Mouse (Mus musculus) left cerebral cortex, adult 2 months (tissue): ENCODE measurements at regions not wholly inside any gene's neighbourhood (a gene's known extent, or its start where the extent isn't known, plus 50 kb on each side); places are given as distances from the start of the nearest gene placed in this dataset.

Experiments used
- DNase-seq, 2 experiments: peaks; one replicate each; pipeline ENCODE4 v3.0.0; 2021 to 2022; ENCODE audit warnings: low spot score in 2 of 2, mixed read lengths in 1 of 2; ENCODE audit errors: extremely low spot score in 1 of 2
- H3K27ac ChIP-seq: fragments of 200-600 bp; 2 replicates; pipeline ENCODE4 v1.8.1; 2022
- H3K4me3 ChIP-seq: fragments of 200-600 bp; 2 replicates; pipeline ENCODE4 v1.8.1; 2022
- CTCF ChIP-seq: fragments of 200-600 bp; IDR thresholded peaks from 2 replicates; pipeline ENCODE4 v1.8.1; 2022; ENCODE audit warnings: antibody characterized with exemption, mild to moderate bottlenecking, moderate library complexity
- intact Hi-C: fragments of 180-260 bp; cut with DNase I; formaldehyde crosslinking; loops from one replicate; pipeline ENCODE4 v1.15.1; 2025

DNA sequence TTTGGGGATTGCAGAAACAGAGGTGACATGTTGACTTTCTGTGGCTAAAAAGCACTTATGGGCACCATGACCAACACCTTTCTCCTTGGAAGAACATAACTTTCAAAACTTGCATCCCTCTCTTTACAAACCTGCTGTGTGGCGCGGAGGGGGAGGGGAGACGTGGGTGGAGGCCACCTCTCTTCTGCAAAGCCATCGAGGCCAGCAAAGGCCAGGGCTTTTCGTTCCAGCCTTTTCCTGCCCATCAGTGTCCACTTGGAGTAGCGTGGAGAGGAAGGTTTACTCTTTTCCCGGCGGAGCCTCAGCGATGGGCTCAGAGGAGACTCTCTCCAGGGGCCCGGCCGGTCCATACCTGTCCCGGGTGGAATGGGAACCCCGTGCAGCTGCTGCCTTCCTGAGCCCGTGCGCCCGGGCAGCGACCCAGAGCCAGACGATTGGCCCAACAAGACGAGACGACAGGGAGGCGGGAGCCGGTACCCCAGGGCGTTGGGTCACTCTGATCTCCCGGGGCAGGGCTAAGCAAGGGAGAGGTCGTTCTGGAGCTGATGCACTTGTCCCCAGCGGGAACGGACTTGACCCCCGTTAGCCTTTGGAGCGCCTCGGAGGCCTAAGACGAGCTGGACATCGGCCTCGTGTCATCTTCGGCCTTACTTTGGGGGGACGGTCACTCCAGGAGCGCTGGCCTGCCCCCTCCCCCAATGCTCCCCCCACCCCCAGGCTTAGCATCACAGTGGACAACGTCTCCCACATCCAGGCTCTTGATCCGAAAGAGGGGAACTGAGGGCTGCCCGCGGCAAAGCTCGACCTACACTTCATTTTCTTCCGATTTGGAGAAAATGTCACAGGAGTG, 311.8 kb downstream of the Mtx2 start:
- DNase-seq = no peak
- TF ChIP-seq CTCF = no peak
- peak overlapping the region; percentile 40 for H3K4me3 ChIP-seq
- intact Hi-C loops = loop anchor here (5.0 to 10.0 kb wide), 5 partner anchors 170 to 1863 kb away; partner anchors contain the start of genes Hoxd8 and Sp9
- H3K27ac ChIP-seq = no peak overlapping the region

DNA sequence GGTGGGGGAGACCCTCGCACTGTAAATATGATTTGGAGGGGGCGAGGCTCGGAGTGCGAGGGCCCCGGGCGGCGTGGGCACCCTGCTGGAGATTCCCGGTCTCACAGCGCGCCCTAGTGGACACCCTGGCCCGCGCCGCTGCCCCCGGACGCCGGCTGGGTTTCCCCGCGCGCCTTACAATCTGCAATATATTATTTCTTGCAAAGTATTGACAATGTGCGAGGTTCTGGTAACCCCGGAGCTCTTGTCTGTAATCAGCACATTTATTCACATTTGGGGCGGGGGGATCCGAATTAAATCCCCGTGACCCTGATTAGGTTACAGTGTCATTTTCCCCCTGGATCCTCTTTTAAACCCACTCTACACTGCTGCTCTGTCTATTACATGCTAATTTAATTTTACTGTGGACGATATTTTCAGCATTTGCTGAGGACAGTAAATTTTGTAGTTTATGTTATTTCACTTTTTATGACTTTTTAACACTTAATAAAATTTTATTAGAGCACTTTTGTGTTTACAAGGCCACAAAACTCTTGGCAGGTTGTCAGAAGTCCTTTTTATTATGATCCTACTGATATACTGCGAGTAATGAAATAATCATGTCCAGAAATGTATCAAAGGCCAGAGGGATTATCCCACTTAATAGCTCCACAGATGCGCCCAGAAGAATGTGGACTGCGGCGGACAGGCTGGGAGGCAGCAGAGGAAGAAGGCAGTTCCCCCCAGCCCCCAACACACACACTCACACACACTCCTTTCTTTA, 312.6 kb downstream of the Mtx2 start:
- peak; percentile 55 to 76 for DNase-seq
- intact Hi-C loops = loop anchor here (2.0 to 10.0 kb wide), 6 partner anchors 171 to 1863 kb away; partner anchors contain the start of genes Hoxd8 and Sp9
- Histone ChIP-seq H3K4me3 (peak overlapping the region; percentile 40), H3K27ac (no peak overlapping the region)
- TF ChIP-seq CTCF = peak; percentile 88

DNA sequence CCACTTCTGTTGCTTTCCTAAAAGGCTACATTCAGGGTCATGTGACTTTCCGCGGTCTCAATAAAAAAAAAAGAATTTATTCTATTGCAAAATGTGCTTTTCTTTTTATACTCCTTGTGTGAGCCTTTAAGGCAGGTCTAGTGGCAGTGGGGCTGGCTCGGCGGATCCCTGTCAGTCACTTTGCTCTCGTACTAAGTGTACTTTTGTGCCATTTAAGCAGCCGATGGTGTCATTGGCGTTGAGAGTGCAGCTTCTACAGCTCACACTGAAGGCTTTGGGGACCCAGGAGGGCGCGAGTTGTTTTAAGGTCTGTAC, 313.1 kb downstream of the Mtx2 start:
- DNase-seq = no peak
- intact Hi-C loops = loop anchor here (2.0 to 10.0 kb wide), 6 partner anchors 171 to 1864 kb away; partner anchors contain the start of genes Hoxd8 and Sp9
- H3K27ac ChIP-seq = no peak overlapping the region
- TF ChIP-seq CTCF = no peak
- H3K4me3 ChIP-seq = no peak overlapping the region

DNA sequence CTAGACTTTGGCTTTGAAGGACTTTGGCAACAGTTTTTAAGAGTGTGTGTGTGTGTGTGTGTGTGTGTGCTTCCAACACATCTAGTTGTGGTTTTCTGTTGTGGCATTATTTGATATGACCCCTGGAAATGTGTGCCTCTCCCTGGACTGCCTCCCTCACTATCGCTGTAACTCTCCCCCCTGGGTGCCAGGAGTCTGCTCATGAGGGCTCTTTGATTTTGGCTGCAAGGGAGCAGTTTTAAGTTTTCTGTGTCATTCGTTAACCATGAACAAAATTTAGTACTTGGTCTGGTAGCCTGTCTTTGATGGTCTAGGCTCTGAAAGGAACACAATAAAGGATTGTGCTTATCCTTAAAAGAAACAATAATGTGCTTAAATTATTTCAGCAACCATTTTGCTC, 313.9 kb downstream of the Mtx2 start:
- H3K27ac ChIP-seq = no peak overlapping the region
- intact Hi-C loops = loop anchor here (2.0 to 10.0 kb wide), 6 partner anchors 172 to 1865 kb away; partner anchors contain the start of genes Hoxd8 and Sp9
- no peak overlapping the region for H3K4me3 ChIP-seq
- no peak for TF ChIP-seq CTCF
- no peak for DNase-seq

DNA sequence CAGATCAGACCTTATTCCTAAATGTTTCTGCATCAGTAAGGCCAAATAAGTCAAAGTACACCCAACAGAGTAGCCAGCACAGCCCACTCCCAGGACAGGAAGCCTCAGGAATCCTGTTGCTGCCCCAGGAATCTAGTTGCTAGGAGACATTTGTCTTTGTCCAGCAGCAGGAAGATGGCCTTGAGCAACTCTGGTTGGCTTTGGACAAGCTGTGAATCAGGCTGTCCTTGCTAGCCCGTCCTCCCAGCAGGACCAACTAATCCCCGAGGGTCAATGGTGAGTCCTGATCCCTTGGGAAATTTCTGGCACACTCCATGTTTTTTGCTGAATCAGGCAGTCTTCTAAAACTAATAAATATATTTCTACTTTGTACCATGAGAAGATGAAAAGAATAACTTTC, 317.1 kb downstream of the Mtx2 start:
- intact Hi-C loops = no loop called here
- Histone ChIP-seq H3K4me3 (no peak overlapping the region), H3K27ac (no peak overlapping the region)
- no peak for DNase-seq
- TF ChIP-seq CTCF = no peak

DNA sequence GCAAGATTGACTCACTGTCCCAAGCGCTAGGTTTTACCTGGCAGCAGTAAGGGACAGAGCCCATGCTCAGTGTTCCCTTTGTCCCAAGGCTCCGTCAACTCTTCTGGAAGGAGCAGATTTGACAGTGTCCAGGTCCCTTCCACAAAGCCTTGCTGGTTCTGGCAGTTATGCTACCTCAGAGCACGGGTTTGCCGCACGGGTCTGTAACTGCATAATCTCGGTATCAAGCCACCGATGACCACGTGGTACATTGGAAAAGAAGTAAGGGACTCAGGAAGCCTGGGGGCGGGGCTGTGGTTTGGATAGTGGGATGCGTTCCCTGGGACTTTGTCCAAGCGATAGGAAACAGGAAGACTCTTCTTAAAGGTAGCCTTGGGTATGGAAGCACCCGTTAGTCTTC, 319.3 kb downstream of the Mtx2 start:
- Histone ChIP-seq H3K4me3 (no peak overlapping the region), H3K27ac (no peak overlapping the region)
- intact Hi-C loops = no loop called here
- no peak for TF ChIP-seq CTCF
- no peak for DNase-seq

DNA sequence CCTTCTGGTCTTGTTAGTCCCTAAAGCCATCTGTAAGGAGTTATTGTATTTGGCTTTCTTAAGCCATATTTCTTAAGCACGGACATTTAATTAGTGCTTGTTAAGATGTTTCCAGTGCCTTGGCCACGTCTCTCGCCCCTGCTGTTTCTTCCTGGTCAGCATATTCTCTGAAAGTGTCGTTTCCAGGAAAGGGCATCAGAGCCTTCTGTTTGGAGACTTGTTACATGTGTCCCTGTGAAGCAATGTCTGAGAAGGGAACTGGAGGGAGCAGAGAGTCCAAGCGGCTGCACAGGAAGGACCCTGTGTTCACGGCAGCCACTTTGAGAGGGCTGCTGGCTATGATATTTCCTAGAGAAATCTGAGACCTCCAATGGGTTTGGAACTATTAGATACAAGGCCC, 320.7 kb downstream of the Mtx2 start:
- no peak for TF ChIP-seq CTCF
- Histone ChIP-seq H3K4me3 (no peak overlapping the region), H3K27ac (no peak overlapping the region)
- DNase-seq = no peak
- intact Hi-C loops = no loop called here

DNA sequence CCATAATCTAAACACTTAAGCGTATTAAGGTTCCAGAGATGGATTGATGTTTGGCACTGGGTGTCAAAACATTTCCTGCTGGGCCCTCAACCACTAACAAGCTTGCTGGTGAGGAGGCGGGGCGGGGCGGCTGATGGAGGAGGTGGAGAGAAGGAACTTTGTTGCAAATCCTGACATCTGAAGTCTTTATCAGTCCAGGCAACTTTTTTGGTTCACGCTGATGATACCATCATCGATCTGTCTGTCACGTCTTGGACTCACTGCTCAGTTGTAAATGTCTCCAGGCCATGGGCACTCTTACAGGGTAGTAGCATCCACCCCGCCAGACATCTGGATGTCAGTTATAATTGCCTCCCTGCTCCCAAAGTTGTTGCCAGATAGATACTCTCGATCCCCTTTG, 321.8 kb downstream of the Mtx2 start:
- intact Hi-C loops = no loop called here
- no peak for DNase-seq
- Histone ChIP-seq H3K27ac (no peak overlapping the region), H3K4me3 (no peak overlapping the region)
- TF ChIP-seq CTCF = no peak

DNA sequence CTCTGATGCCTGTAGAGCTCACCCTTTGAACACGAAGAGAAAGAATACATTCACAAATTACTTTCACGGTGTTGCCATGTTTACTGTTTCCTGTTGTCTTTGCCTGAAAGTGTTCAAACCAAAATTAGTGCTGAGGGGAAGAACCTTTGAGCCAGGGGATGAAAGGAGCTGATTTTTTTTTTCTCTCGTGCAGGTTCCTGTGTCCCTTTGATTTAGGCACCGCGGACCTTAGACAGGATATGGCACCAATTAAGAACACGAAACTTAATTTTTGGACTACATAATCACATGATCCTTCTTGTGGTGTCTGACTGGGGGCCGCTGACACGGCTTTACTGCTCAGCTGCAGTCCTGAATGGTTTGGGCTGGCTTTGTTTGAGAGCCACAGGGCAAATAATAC, 322.4 kb downstream of the Mtx2 start:
- no peak for DNase-seq
- intact Hi-C loops = no loop called here
- no peak for TF ChIP-seq CTCF
- no peak overlapping the region for H3K4me3 ChIP-seq
- H3K27ac ChIP-seq = no peak overlapping the region

DNA sequence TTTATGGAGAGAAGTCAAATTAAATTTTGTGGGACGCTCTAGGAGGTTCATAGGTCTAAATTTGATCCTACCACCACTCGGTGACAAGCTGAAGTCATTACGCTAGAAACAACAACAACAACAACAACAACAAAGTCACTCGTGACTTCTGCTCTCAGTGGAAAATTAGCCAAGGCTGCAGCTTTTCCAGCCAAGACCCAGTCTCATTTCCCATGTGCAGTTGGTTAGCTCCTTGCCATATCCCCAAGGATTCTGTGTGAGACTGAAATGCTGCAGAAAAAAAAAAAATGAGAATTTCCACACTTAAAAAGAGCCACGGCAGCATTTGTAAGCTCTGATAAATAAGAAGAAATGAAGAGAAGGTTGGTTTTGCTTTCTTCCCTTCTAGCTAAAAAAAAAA, 323.4 kb downstream of the Mtx2 start:
- Histone ChIP-seq H3K27ac (no peak overlapping the region), H3K4me3 (no peak overlapping the region)
- no peak for TF ChIP-seq CTCF
- no peak for DNase-seq
- intact Hi-C loops = no loop called here

DNA sequence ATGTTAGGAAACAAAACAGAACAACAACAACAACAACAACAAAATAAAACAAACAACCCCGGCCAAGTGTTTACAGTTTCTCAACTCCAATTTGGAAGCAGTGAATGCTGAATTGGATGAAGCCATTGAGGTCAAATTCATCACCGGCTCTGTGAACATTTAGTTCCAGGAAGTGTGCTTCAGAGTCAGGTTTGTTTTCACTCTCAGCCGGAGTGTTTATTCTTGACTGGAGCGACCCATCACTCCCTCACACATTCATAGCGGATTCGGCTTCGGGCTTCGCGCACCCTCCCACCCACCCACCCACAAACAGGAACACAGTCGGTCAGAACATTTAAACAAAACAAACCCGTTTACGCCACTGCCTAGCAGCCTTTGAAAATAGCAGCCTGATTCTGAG, 324.0 kb downstream of the Mtx2 start:
- no peak for DNase-seq
- Histone ChIP-seq H3K27ac (no peak overlapping the region), H3K4me3 (no peak overlapping the region)
- TF ChIP-seq CTCF = no peak
- intact Hi-C loops = no loop called here

DNA sequence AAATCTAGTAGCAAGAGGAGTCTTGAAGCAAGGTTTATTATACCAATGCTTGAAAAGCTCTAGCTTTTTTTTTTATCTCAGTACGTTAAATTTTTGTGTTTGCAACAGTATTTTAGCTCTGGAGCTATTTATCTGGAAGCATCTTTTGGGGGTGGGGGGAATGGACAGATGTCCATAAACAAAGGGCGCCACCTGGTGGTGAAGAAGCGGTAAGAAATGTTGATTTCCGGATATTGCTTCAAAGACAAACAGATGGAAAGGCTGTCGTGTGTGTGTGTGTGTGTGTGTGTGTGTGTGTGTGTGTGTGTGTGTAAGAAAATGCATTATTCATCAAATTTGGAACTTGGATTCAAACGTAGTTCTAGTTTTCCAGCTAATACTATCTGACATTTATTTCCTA, 325.4 kb downstream of the Mtx2 start:
- peak; percentile 51 for TF ChIP-seq CTCF
- DNase-seq = peak in 1 of 2 experiments; percentile 13
- intact Hi-C loops = loop anchor here (5.0 kb wide), 3 partner anchors 96 to 449 kb away; partner anchors contain the start of gene Hoxd8
- no peak overlapping the region for H3K27ac ChIP-seq
- no peak overlapping the region for H3K4me3 ChIP-seq
